Mouse (Mus musculus) limb, embryonic 11.5 days (tissue): ENCODE data around the gene Myh6. TPM values are rescaled to one million over a fixed set of nuclear protein-coding genes. Genes with fewer than 3 reads are reported as not detected.
A peak's percentile ranks its signal among the peaks of the same experiment; 100 is the strongest.

Experiments used
- ATAC-seq: fragments of 200-750 bp; cut with Nextera tagmentation; 2 replicates; pipeline ENCODE4 v1.8.0; 2017; ENCODE audit warnings: low read depth; ENCODE audit not compliant: insufficient number of reproducible peaks, low FRiP score, low TSS enrichment
- DNase-seq: peaks from one replicate; pipeline ENCODE4 v3.0.0-alpha.2; 2015; ENCODE audit warnings: low spot score
- H3K27ac ChIP-seq: fragments of 300-500 bp; sonication (generic); replicated peaks from 2 replicates; pipeline ENCODE4 v1.5.1; 2014; ENCODE audit warnings: low read depth, mild to moderate bottlenecking, low read length
- H3K27me3 ChIP-seq: fragments of 300-500 bp; sonication (generic); 2 replicates; pipeline ENCODE4 v1.6.1; 2014; ENCODE audit warnings: mild to moderate bottlenecking, low read length, mixed read lengths; ENCODE audit not compliant: control insufficient read depth, insufficient read depth
- H3K36me3 ChIP-seq: fragments of 300-500 bp; sonication (generic); 2 replicates; pipeline ENCODE4 v1.6.1; 2014; ENCODE audit warnings: mild to moderate bottlenecking, low read length, moderate library complexity, mixed read lengths; ENCODE audit not compliant: control insufficient read depth, insufficient read depth
- H3K4me1 ChIP-seq: fragments of 300-500 bp; sonication (generic); 2 replicates; pipeline ENCODE4 v1.6.1; 2014; ENCODE audit warnings: low read length, mixed read lengths; ENCODE audit not compliant: control insufficient read depth, insufficient read depth
- H3K4me2 ChIP-seq: fragments of 300-500 bp; sonication (generic); 2 replicates; pipeline ENCODE4 v1.6.1; 2014; ENCODE audit warnings: low read depth, mild to moderate bottlenecking, moderate library complexity; ENCODE audit not compliant: severe bottlenecking
- H3K4me3 ChIP-seq: fragments of 300-500 bp; sonication (generic); 2 replicates; pipeline ENCODE4 v1.5.1; 2014; ENCODE audit warnings: low read depth, low read length
- H3K9ac ChIP-seq: fragments of 300-500 bp; sonication (generic); 2 replicates; pipeline ENCODE4 v1.6.1; 2014; ENCODE audit warnings: mild to moderate bottlenecking, low read length
- H3K9me3 ChIP-seq: fragments of 300-500 bp; sonication (generic); 2 replicates; pipeline ENCODE4 v1.6.1; 2016; ENCODE audit warnings: low read length; ENCODE audit not compliant: control insufficient read depth
- WGBS: fragments of 180-500 bp; shearing (Covaris S2); extraction: QIAGEN DNeasy Blood & Tissue Kit; methylation state at CpG from one replicate; pipeline ENCODE4 v1.1.7; 2014; 5-methylcytosine and 5-hydroxymethylcytosine counted together
- polyA plus RNA-seq: library from polyadenylated mRNA; unstranded; fragments of >200 nt; fragmentation: Nextera tagmentation; extraction: Ambion mirVana; gene quantifications from 2 replicates; pipeline ENCODE4 v1.2.1, GENCODE M21; 2014

Myh6 gene
- polyA plus RNA-seq, 1 experiment from 2014 or later: 1.7 TPM

DNA sequence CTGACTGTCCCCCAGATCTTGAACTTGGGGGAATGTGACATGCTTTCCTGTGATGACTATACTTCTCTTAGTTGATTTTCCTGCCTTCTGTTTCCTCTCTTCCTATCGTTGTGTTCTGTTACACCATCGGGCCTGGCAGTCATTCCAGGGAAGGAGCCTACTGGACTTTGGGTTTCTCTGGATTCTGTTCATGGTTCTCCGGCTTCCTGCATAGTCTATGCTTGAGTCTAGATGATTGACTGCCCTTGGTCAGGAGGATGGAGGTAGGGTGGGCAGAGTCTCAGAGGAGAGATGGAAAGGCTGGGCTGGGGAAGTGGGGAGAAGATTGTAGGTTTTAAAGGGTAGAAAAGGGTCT lies 26.6 kb downstream of the Myh6 start:
- Histone ChIP-seq H3K36me3 (no peaks in the 10 kb centered on the region), H3K4me1 (0 out of 2 replicates have a peak, but pooled peaks cover 3% of the 10 kb centered on the region), H3K4me3 (no peak overlapping the region), H3K9me3 (no peaks in the 10 kb centered on the region), H3K27me3 (no peaks in the 10 kb centered on the region), H3K9ac (no peak overlapping the region), H3K27ac (no peak overlapping the region), H3K4me2 (no peak overlapping the region)
- DNase-seq (no peak), ATAC-seq (no peak)
- 77% methylated on average over 3 of the region's 3 CpGs for WGBS

GRCm38 (mm10) chr14:54939434-54940175 lies 27.1 kb downstream of the Myh6 start:
- 48% methylated on average over 12 of the region's 12 CpGs for WGBS
- no peaks in the 10 kb centered on the region for H3K36me3 ChIP-seq
- H3K9ac ChIP-seq: no peak overlapping the region
- no peak overlapping the region for H3K4me2 ChIP-seq
- H3K27me3 ChIP-seq: no peaks in the 10 kb centered on the region
- no peak overlapping the region for H3K4me3 ChIP-seq
- H3K27ac ChIP-seq: no peak overlapping the region
- 0 out of 2 replicates have a peak, but pooled peaks cover 3% of the 10 kb centered on the region for H3K4me1 ChIP-seq
- ATAC-seq (no peak; the same call in 1 of the 2 replicates), DNase-seq (peak; percentile 76)
- H3K9me3 ChIP-seq: no peaks in the 10 kb centered on the region

GRCm38 (mm10) chr14:54938431-54939219 lies 28.1 kb downstream of the Myh6 start:
- Histone ChIP-seq H3K9ac (no peak overlapping the region), H3K27me3 (no peaks in the 10 kb centered on the region), H3K36me3 (no peaks in the 10 kb centered on the region), H3K4me2 (no peak overlapping the region), H3K4me1 (0 out of 2 replicates have a peak, but pooled peaks cover 3% of the 10 kb centered on the region), H3K9me3 (no peaks in the 10 kb centered on the region), H3K4me3 (no peak overlapping the region), H3K27ac (no peak overlapping the region)
- DNase-seq (no peak), ATAC-seq (no peak)
- WGBS: 81% methylated on average over 15 of the region's 15 CpGs

- ATAC-seq (no peak), DNase-seq (no peak)
- Histone ChIP-seq H3K9me3 (no peaks in the 10 kb centered on the region), H3K36me3 (no peaks in the 10 kb centered on the region), H3K4me3 (no peak overlapping the region), H3K4me1 (peaks cover 3% of the 10 kb centered on the region; the same call in 1 of the 2 replicates), H3K4me2 (no peak overlapping the region), H3K27ac (no peak overlapping the region), H3K27me3 (no peaks in the 10 kb centered on the region), H3K9ac (no peak overlapping the region)
- WGBS: 88% methylated on average over 16 of the region's 16 CpGs
These were observed 29.2 kb downstream of the Myh6 start for GRCm38 (mm10) chr14:54937361-54938182.

DNA sequence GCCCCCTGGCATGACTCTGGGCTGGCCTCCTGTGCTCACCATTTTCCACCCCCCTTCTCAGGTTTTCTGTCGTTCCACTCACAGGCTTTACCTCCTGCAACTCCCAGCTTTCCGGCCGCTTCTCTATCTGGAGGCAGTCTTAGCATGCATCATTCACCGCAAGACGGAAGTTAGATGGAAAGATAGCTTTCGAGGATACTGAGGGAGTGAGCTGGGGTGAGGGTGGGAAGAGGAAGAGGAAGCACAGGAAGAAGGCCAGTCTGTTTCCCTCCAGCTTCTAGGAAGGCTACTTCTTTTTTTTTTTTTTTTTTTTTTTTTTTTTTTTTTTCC lies 29.9 kb downstream of the Myh6 start:
- no peak overlapping the region for H3K4me2 ChIP-seq
- peaks cover 3% of the 10 kb centered on the region; the same call in 1 of the 2 replicates for H3K4me1 ChIP-seq
- H3K36me3 ChIP-seq: no peaks in the 10 kb centered on the region
- WGBS: 67% methylated on average over 6 of the region's 6 CpGs
- H3K27ac ChIP-seq: no peak overlapping the region
- H3K4me3 ChIP-seq: no peak overlapping the region
- ATAC-seq: no peak
- H3K9ac ChIP-seq: no peak overlapping the region
- DNase-seq: no peak
- H3K9me3 ChIP-seq: no peaks in the 10 kb centered on the region
- H3K27me3 ChIP-seq: no peaks in the 10 kb centered on the region

DNA sequence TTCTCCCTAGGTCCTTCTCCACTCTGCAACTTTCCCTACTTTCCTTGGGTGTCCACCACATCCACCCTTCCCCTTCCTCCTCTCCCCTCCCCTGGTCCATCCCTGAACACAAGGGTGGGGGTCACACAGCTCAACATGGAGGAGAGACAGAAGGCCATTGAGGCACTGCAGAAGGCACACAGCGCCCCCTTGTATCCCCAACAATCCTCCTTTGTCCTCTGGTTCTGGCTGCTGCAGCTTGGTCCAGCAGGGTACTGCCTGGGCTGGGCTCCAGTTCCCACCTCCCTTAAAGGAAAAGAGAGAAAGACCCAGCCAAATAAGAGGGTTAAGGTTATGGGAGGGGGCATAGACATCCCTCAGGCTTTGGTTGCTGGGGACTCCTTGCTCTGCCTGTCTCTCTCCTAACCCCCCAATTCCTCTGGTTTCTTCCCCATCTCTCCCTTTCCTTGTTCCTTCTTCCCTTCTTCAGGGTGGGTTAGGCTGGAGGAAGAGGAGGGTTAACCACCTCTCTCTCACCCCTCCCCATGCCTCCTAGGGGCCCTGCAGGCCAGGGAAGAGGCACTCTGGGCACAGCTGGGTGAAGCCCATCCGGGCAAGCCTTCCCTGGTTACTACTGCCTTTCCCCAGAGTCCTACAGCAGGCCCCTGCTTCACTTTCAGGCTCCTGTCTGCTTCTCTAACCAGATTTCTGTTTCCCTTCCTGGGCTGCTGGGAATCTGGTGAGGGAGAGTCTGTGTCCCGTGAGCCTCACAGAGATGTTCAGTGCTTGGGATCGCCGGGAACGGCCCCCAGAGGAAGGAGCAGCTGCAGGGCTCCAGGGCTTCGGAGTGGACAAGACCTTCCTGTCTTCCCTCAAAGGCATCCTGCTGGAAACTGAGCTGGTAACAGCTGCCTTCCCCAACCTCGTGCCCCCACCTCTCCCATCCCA lies 30.6 kb downstream of the Myh6 start, which contains the start of gene Cmtm5:
Gene Cmtm5, plus strand, starts transcription at position 358 of the 927 bp plus-strand sequence.
- DNase-seq (no peak), ATAC-seq (no peak)
- 41% methylated on average over 8 of the region's 8 CpGs for WGBS
- Histone ChIP-seq H3K4me1 (peaks cover 3% of the 10 kb centered on the region; the same call in 1 of the 2 replicates), H3K9ac (no peak within 1 kb of the TSS), H3K27me3 (no peaks in the 10 kb centered on the region), H3K9me3 (no peaks in the 10 kb centered on the region), H3K4me3 (no peak within 1 kb of the TSS), H3K36me3 (no peaks in the 10 kb centered on the region), H3K4me2 (no peak within 1 kb of the TSS), H3K27ac (peak within 1 kb of the TSS; percentile 9; the same call in 1 of the 2 replicates)

DNA sequence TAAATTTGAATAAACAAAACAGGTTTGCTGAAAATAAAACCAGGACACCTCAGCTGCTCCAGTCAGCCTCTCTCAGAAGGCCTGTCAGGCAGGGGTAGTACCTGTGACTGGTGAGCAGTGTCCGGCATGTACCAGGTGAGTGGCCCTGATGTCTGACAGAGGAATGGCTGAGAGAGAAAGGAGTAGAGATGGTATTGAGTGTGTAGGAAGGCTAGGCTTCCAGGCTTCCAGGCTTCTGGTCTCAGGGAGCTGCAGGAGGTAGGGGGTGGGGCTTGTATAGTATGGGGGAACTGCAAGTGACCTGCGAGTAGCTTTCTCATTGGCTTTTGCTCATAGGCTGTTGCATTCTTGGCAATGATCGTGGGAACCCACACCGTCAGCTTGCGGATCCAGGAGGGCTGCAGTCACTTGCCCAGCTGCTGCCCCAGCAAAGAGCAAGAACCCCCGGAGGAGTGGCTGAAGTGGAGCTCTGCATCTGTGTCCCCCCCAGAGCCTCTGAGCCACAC lies 34.0 kb downstream of the Myh6 start, which contains the start of gene Il25:
Gene Il25, plus strand, starts transcription at position 51 of the 506 bp plus-strand sequence.
- Histone ChIP-seq H3K4me1 (peaks cover 5% of the 10 kb centered on the region; the same call in 1 of the 2 replicates), H3K9me3 (no peaks in the 10 kb centered on the region), H3K36me3 (no peaks in the 10 kb centered on the region), H3K4me3 (no peak within 1 kb of the TSS), H3K27ac (no peak within 1 kb of the TSS), H3K27me3 (no peaks in the 10 kb centered on the region), H3K9ac (no peak within 1 kb of the TSS), H3K4me2 (no peak within 1 kb of the TSS)
- DNase-seq: no peak
- WGBS: 29% methylated on average over 6 of the region's 6 CpGs
- ATAC-seq: no peak
